Mouse (Mus musculus): ENCODE measurements around the gene Tex264.
"Not testable (repeated sequence)": the region's sequence is repeated elsewhere in the genome, so short reads cannot be mapped to it uniquely, and the experiment has no call there.

Tex264 gene

GRCm38 (mm10) chr9:106664433-106664832 lies 21.3 kb downstream of the Tex264 start:
- DNase-seq (ENCODE audit: low spot score in 2 of 2), result peak; percentile 81 to 89

- DNase-seq (ENCODE audit: low spot score in 2 of 2), result no peak
These were observed 22.5 kb downstream of the Tex264 start for GRCm38 (mm10) chr9:106663200-106663599.

GRCm38 (mm10) chr9:106659935-106660334 lies 25.8 kb downstream of the Tex264 start:
- DNase-seq (ENCODE audit: low spot score in 2 of 2), result no peak

GRCm38 (mm10) chr9:106659441-106659840 lies 26.3 kb downstream of the Tex264 start:
- no peak for DNase-seq (ENCODE audit: low spot score in 2 of 2)

GRCm38 (mm10) chr9:106657592-106657991 lies 28.1 kb downstream of the Tex264 start:
- no peak for DNase-seq (ENCODE audit: low spot score in 2 of 2)

- DNase-seq (ENCODE audit: low spot score in 2 of 2), result no peak
These were observed 28.9 kb downstream of the Tex264 start for GRCm38 (mm10) chr9:106656820-106657219.

GRCm38 (mm10) chr9:106655884-106656720 lies 29.6 kb downstream of the Tex264 start, which contains the start of gene Grm2:
Gene Grm2 (minus strand): TSS chr9:106656082.
- no peak for DNase-seq (ENCODE audit: low spot score in 2 of 2)

GRCm38 (mm10) chr9:106652720-106653119 lies 33.0 kb downstream of the Tex264 start:
- no peak for DNase-seq (ENCODE audit: low spot score in 2 of 2)

GRCm38 (mm10) chr9:106647226-106647625 lies 38.5 kb downstream of the Tex264 start:
- DNase-seq (ENCODE audit: low spot score in 2 of 2), result no peak

- no peak for DNase-seq (ENCODE audit: low spot score in 2 of 2)
These were observed 39.9 kb downstream of the Tex264 start for GRCm38 (mm10) chr9:106645684-106646271.

- no peak for DNase-seq (ENCODE audit: low spot score in 2 of 2)
These were observed 41.9 kb downstream of the Tex264 start for GRCm38 (mm10) chr9:106643787-106644186.

GRCm38 (mm10) chr9:106643128-106643527 lies 42.6 kb downstream of the Tex264 start:
- DNase-seq (ENCODE audit: low spot score in 2 of 2), result peak; percentile 59 to 62

GRCm38 (mm10) chr9:106641346-106641745 lies 44.4 kb downstream of the Tex264 start:
- no peak for DNase-seq (ENCODE audit: low spot score in 2 of 2)

- DNase-seq (ENCODE audit: low spot score in 2 of 2), result no peak
These were observed 47.6 kb downstream of the Tex264 start for GRCm38 (mm10) chr9:106638154-106638553.

GRCm38 (mm10) chr9:106632185-106632584 lies 53.5 kb downstream of the Tex264 start:
- no peak for DNase-seq (ENCODE audit: low spot score in 2 of 2)

GRCm38 (mm10) chr9:106627796-106628195 lies 57.9 kb downstream of the Tex264 start:
- DNase-seq (ENCODE audit: low spot score in 2 of 2), result not testable (repeated sequence)

- no peak for DNase-seq (ENCODE audit: low spot score in 2 of 2)
These were observed 59.4 kb downstream of the Tex264 start, which contains the start of gene Iqcf6 for GRCm38 (mm10) chr9:106626282-106626681. Gene Iqcf6 (plus strand): TSS chr9:106626582.

GRCm38 (mm10) chr9:106617496-106617895 lies 68.2 kb downstream of the Tex264 start:
- DNase-seq (ENCODE audit: low spot score in 2 of 2), result no peak

- DNase-seq (ENCODE audit: low spot score in 2 of 2), result no peak
These were observed 69.4 kb downstream of the Tex264 start for GRCm38 (mm10) chr9:106616306-106616705.

- DNase-seq (ENCODE audit: low spot score in 2 of 2), result no peak
These were observed 71.1 kb downstream of the Tex264 start for GRCm38 (mm10) chr9:106614616-106615015.

GRCm38 (mm10) chr9:106613951-106614350 lies 71.8 kb downstream of the Tex264 start:
- DNase-seq (ENCODE audit: low spot score in 2 of 2), result no peak

GRCm38 (mm10) chr9:106610727-106611126 lies 75.0 kb downstream of the Tex264 start:
- DNase-seq (ENCODE audit: low spot score in 2 of 2), result no peak

Data from right cerebral cortex, postnatal 36 days (tissue).